Mouse (Mus musculus): ENCODE data around the gene Urad. TPM values are rescaled to one million over a fixed set of nuclear protein-coding genes. Genes with fewer than 3 reads are reported as not detected.

The Urad gene
- not detected in 2 replicates for polyA plus RNA-seq (2015; fragmentation: Nextera tagmentation; extraction: Ambion mirVana)

DNA sequence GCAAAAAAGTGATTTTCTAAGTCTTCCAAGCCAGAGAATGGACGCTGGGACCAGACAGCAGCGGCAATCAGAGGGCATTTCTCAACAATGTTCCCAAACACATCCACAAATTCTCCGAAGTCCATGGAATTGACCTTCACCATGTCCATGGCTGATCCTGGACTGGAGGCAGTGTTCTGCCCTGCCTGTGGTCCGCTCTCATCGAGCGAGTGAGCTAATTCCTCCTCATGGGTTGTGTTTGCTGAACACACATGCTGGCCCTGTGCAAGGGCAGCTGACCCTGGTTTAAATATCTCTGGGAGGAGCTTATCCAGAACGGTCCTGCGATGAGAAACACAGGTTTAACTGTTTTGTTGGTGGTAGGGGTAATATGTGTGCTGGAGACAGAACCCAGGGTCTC lies at the start of gene Urad:
Gene Urad (minus strand): TSS at position 258 of the 400 bp plus-strand sequence.
- 77% methylated on average over 8 of the region's 8 CpGs for WGBS
- H3K36me3 ChIP-seq (ENCODE audit: control insufficient read depth, insufficient read depth): no peaks in the 10 kb centered on the region
- H3K27ac ChIP-seq (ENCODE audit: low read length): no peak within 1 kb of the TSS
- no peak within 1 kb of the TSS for H3K4me3 ChIP-seq (replicated peaks; ENCODE audit: low read length)
- peaks cover 49% of the 10 kb centered on the region for H3K27me3 ChIP-seq (replicated peaks; ENCODE audit: control insufficient read depth, insufficient read depth, low read length)
- ATAC-seq: no peak
- no peak within 1 kb of the TSS for H3K4me2 ChIP-seq (ENCODE audit: low read length)
- no peak within 1 kb of the TSS for H3K9ac ChIP-seq (replicated peaks; ENCODE audit: low read depth, low read length)
- no peaks in the 10 kb centered on the region for H3K4me1 ChIP-seq (replicated peaks; ENCODE audit: control insufficient read depth, insufficient read depth, low read length)
- no peaks in the 10 kb centered on the region for H3K9me3 ChIP-seq (ENCODE audit: control insufficient read depth, low read length)

DNA sequence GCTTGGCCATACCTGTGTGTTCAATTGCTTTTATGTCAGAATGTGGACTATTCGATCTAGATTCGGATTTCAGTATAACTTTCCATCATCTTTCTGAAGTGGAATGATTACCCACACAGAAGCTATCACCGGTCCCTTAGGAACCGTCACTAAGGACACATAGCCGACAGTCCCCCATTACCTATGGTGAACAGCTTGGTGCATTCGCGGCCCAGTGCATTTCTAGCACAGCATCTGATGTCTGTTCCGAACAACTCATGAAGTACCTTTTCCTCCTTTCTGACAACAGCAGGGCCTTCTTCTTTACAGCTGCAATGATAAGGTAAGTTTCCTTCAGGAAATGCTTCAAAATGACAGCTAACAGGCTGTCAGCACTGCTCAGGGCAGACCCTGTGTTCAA lies 48.0 kb upstream of the Urad start:
- H3K36me3 ChIP-seq (ENCODE audit: control insufficient read depth, insufficient read depth): no peaks in the 10 kb centered on the region
- no peak overlapping the region for H3K9ac ChIP-seq (replicated peaks; ENCODE audit: low read depth, low read length)
- WGBS: 88% methylated on average over 8 of the region's 8 CpGs

DNA sequence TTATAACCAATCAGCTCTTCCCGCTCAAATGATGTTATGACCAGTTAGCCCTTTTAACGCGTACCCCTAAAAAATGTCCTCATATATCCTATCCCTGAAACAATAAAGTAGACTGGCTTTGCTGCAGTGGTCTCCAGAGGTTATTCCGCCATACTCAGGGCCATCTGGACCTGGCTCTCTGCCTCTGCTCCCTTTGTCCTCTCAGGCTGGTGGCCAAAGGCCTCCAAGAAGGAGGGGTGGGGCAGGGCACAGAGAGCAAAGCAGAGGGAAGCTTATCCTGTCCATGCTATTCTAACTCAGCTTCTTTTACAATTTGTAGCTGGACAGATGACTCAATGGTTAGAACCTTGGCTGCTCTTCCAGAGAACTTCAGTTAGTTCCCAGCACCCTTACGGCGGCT lies 46.0 kb upstream of the Urad start:
- Histone ChIP-seq H3K4me1 (replicated peaks; ENCODE audit: control insufficient read depth, insufficient read depth, low read length) (no peaks in the 10 kb centered on the region), H3K4me3 (replicated peaks; ENCODE audit: low read length) (no peak overlapping the region), H3K36me3 (ENCODE audit: control insufficient read depth, insufficient read depth) (no peaks in the 10 kb centered on the region), H3K4me2 (ENCODE audit: low read length) (no peak overlapping the region), H3K27ac (ENCODE audit: low read length) (no peak overlapping the region), H3K27me3 (replicated peaks; ENCODE audit: control insufficient read depth, insufficient read depth, low read length) (no peaks in the 10 kb centered on the region), H3K9me3 (ENCODE audit: control insufficient read depth, low read length) (no peaks in the 10 kb centered on the region), H3K9ac (replicated peaks; ENCODE audit: low read depth, low read length) (no peak overlapping the region)
- 96% methylated on average over 6 of the region's 6 CpGs for WGBS
- no peak for ATAC-seq

More for the DNA sequence above, 48.0 kb upstream of the Urad start:
- Histone ChIP-seq H3K27me3 (replicated peaks; ENCODE audit: control insufficient read depth, insufficient read depth, low read length) (no peaks in the 10 kb centered on the region), H3K4me2 (ENCODE audit: low read length) (no peak overlapping the region), H3K9me3 (ENCODE audit: control insufficient read depth, low read length) (no peaks in the 10 kb centered on the region), H3K4me3 (replicated peaks; ENCODE audit: low read length) (no peak overlapping the region), H3K4me1 (replicated peaks; ENCODE audit: control insufficient read depth, insufficient read depth, low read length) (no peaks in the 10 kb centered on the region), H3K27ac (ENCODE audit: low read length) (no peak overlapping the region)
- no peak for ATAC-seq

DNA sequence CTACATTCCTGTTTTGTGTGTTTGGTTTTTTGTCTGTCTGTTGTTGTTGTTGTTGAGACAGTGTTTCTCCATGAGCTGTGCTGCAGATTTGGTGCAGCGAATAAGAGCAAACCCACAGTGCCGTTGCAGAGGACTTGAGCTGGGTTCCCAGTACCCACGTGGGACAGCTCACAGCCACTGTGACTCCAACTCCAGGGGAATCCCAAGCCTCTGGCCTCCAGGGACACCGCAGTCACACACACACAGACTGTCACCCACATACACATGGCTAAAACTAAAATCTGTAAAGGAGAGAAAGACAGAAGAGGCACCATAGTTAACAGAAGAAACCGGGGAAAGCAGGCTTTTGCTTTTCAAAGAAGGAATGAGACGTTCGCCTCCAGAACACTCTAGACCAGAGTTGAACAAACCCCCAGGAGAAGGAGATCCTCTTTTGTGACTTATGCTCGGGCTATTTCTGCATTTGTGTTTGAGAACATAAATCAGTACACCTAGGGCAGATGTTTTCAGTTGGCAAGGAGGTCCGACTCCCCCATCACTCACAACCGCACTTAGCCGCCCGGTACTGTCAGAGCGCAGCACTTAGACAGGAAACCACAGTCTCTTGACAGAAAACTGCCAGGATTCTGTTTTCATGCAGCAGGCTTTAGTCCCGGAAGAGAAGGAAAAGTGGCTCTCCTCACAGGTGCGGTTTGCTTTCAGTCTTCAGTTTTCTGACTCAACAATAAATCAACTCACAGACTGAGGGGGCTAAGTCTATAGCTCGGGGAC lies 43.9 kb upstream of the Urad start:
- no peaks in the 10 kb centered on the region for H3K4me1 ChIP-seq (replicated peaks; ENCODE audit: control insufficient read depth, insufficient read depth, low read length)
- ATAC-seq: no peak
- H3K27ac ChIP-seq (ENCODE audit: low read length): no peak overlapping the region
- H3K4me3 ChIP-seq (replicated peaks; ENCODE audit: low read length): no peak overlapping the region
- H3K9me3 ChIP-seq (ENCODE audit: control insufficient read depth, low read length): no peaks in the 10 kb centered on the region
- H3K9ac ChIP-seq (replicated peaks; ENCODE audit: low read depth, low read length): no peak overlapping the region
- no peaks in the 10 kb centered on the region for H3K27me3 ChIP-seq (replicated peaks; ENCODE audit: control insufficient read depth, insufficient read depth, low read length)
- WGBS: 77% methylated on average over 16 of the region's 16 CpGs
- no peaks in the 10 kb centered on the region for H3K36me3 ChIP-seq (ENCODE audit: control insufficient read depth, insufficient read depth)
- no peak overlapping the region for H3K4me2 ChIP-seq (ENCODE audit: low read length)

DNA sequence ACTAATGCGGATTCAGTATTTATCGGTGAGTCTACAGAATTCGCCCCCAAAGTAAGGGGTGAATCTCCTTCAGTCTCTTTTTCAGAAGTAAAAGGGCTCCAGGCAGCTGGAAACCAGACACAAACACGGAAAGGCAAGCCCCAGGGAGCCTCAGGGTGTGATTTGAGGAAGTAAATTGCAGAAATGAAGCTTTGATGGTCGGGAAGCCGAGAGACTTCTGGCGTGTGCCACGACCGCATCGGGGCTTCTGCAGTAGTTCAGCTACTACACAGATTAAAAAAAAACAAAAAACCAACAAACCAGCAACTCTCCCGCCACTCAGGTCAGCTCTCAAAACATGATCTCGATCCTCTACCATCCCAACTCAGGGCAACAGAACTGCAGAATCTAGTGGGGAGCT lies 40.8 kb upstream of the Urad start:
- 78% methylated on average over 12 of the region's 12 CpGs for WGBS
- no peaks in the 10 kb centered on the region for H3K27me3 ChIP-seq (replicated peaks; ENCODE audit: control insufficient read depth, insufficient read depth, low read length)
- no peak for ATAC-seq

DNA sequence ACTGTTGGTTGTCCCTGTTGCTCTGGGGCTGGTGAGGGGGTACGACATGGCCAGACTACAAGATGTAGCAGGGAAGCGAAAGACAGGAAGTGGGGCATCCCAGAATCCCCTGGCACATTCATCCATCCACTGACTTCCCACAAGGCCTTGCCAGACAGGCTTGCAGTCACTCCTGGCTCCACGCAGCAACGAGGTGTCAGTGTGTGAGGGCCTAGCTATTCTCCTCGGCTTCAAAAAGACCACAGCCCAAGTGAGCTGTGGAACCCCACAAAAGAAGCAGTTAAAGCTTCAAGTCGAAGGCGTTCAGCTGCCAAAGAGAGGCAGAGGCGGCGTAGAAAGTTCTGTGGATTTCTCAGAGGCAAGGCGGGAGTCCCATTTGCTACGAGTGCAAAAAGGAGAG lies 36.2 kb upstream of the Urad start:
- no peak for ATAC-seq
- Histone ChIP-seq H3K9me3 (ENCODE audit: control insufficient read depth, low read length) (no peaks in the 10 kb centered on the region), H3K4me1 (replicated peaks; ENCODE audit: control insufficient read depth, insufficient read depth, low read length) (no peaks in the 10 kb centered on the region), H3K27me3 (replicated peaks; ENCODE audit: control insufficient read depth, insufficient read depth, low read length) (no peaks in the 10 kb centered on the region), H3K4me2 (ENCODE audit: low read length) (no peak overlapping the region), H3K4me3 (replicated peaks; ENCODE audit: low read length) (no peak overlapping the region), H3K27ac (ENCODE audit: low read length) (no peak overlapping the region), H3K9ac (replicated peaks; ENCODE audit: low read depth, low read length) (no peak overlapping the region), H3K36me3 (ENCODE audit: control insufficient read depth, insufficient read depth) (no peaks in the 10 kb centered on the region)
- WGBS: 89% methylated on average over 11 of the region's 11 CpGs

More for the DNA sequence above, 40.8 kb upstream of the Urad start:
- no peaks in the 10 kb centered on the region for H3K9me3 ChIP-seq (ENCODE audit: control insufficient read depth, low read length)
- H3K4me2 ChIP-seq (ENCODE audit: low read length): no peak overlapping the region
- H3K27ac ChIP-seq (ENCODE audit: low read length): no peak overlapping the region
- H3K36me3 ChIP-seq (ENCODE audit: control insufficient read depth, insufficient read depth): no peaks in the 10 kb centered on the region
- no peak overlapping the region for H3K4me3 ChIP-seq (replicated peaks; ENCODE audit: low read length)
- no peak overlapping the region for H3K9ac ChIP-seq (replicated peaks; ENCODE audit: low read depth, low read length)
- H3K4me1 ChIP-seq (replicated peaks; ENCODE audit: control insufficient read depth, insufficient read depth, low read length): no peaks in the 10 kb centered on the region

DNA sequence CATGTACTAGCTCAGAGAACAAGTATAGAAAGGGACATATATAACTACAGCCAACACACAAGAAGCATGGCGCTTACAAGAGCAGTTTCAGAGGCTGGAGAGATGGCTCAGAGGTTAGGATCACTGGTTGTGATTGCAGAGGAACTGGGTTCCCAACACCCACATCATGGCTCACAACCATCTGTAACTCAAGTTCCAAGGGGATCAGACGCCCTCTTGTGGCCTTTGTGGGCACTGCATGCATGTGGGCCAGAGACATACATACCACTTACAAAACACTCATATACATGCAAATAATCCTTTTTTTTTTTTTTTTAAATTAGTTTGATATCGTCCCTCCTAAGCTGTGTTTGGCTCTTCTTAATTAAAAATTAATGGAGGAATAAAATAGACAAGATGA lies 35.3 kb upstream of the Urad start:
- H3K4me1 ChIP-seq (replicated peaks; ENCODE audit: control insufficient read depth, insufficient read depth, low read length): no peaks in the 10 kb centered on the region
- H3K4me3 ChIP-seq (replicated peaks; ENCODE audit: low read length): no peak overlapping the region
- whole genome bisulfite sequencing: 46% methylated on average over 3 of the region's 3 CpGs
- no peak for ATAC-seq
- H3K27ac ChIP-seq (ENCODE audit: low read length): no peak overlapping the region
- no peak overlapping the region for H3K4me2 ChIP-seq (ENCODE audit: low read length)
- no peaks in the 10 kb centered on the region for H3K36me3 ChIP-seq (ENCODE audit: control insufficient read depth, insufficient read depth)
- no peaks in the 10 kb centered on the region for H3K27me3 ChIP-seq (replicated peaks; ENCODE audit: control insufficient read depth, insufficient read depth, low read length)
- no peaks in the 10 kb centered on the region for H3K9me3 ChIP-seq (ENCODE audit: control insufficient read depth, low read length)
- no peak overlapping the region for H3K9ac ChIP-seq (replicated peaks; ENCODE audit: low read depth, low read length)

DNA sequence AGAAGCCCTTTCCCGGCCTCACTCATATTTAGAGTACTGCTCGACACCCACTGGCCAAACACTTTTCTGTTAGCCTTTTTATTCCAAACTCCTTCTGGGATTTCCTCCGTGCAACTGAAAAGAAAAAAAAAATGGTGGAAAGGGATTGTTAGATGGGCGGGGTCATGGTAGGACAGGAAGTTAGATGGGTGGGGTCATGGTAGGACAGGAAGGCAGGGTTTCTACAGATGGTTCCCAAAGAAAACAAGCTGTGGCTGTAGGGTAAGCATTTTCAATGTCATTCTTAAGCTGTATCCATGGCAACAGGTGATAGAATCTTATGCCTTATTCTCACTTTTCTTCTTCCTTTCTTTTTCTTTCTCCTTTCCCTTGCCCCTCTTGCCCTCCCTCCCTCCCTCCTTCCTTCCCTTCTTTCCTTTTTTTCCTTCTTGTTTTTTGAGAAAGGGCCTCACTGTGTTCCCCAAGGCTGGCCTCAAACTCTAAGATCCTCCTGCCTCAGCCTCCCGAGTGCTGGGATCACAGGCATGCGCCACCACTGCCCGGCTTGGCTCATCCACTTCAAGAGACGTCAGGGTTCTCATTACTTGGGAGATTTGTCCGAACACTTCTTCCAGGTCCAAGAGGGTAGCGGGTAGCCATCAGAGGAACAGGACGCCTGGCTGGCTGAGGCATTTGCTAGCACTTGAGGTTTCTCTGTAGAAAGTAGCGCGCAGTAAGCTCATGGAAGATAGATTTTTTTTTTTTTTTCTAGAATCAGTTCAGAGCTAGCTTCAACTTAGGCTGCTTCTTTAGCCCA lies 34.2 kb upstream of the Urad start:
- H3K36me3 ChIP-seq (ENCODE audit: control insufficient read depth, insufficient read depth): no peaks in the 10 kb centered on the region
- no peaks in the 10 kb centered on the region for H3K9me3 ChIP-seq (ENCODE audit: control insufficient read depth, low read length)
- no peak for ATAC-seq
- no peak overlapping the region for H3K27ac ChIP-seq (ENCODE audit: low read length)
- H3K27me3 ChIP-seq (replicated peaks; ENCODE audit: control insufficient read depth, insufficient read depth, low read length): no peaks in the 10 kb centered on the region
- no peak overlapping the region for H3K4me3 ChIP-seq (replicated peaks; ENCODE audit: low read length)
- no peaks in the 10 kb centered on the region for H3K4me1 ChIP-seq (replicated peaks; ENCODE audit: control insufficient read depth, insufficient read depth, low read length)
- WGBS: 93% methylated on average over 13 of the region's 13 CpGs
- H3K4me2 ChIP-seq (ENCODE audit: low read length): no peak overlapping the region
- no peak overlapping the region for H3K9ac ChIP-seq (replicated peaks; ENCODE audit: low read depth, low read length)

DNA sequence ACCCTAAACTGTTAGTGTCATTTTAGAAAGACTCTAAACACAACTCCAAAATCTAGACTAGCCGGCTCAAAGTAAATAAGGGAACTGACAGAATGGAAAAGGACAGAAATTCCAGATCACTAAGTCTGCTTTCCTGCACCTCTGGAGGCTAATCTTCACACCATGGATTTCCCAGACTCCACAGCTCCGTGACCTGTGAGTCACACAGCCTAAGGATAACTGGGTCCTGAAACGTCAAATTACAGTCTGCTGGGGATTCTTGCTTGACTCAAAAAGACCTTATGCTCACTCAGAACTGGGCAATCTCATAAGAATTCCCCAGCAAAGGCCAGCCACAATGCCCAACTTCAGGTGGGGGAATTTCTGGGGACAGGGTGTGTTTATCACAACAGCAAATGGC lies 33.5 kb upstream of the Urad start:
- Histone ChIP-seq H3K4me2 (ENCODE audit: low read length) (no peak overlapping the region), H3K9ac (replicated peaks; ENCODE audit: low read depth, low read length) (no peak overlapping the region), H3K27ac (ENCODE audit: low read length) (no peak overlapping the region), H3K36me3 (ENCODE audit: control insufficient read depth, insufficient read depth) (no peaks in the 10 kb centered on the region), H3K4me1 (replicated peaks; ENCODE audit: control insufficient read depth, insufficient read depth, low read length) (no peaks in the 10 kb centered on the region), H3K4me3 (replicated peaks; ENCODE audit: low read length) (no peak overlapping the region), H3K27me3 (replicated peaks; ENCODE audit: control insufficient read depth, insufficient read depth, low read length) (no peaks in the 10 kb centered on the region), H3K9me3 (ENCODE audit: control insufficient read depth, low read length) (no peaks in the 10 kb centered on the region)
- WGBS: 88% methylated on average over 3 of the region's 3 CpGs
- no peak for ATAC-seq

Measured in forebrain, embryonic 16.5 days (tissue).